Mouse (Mus musculus) adrenal gland, adult 18-20 months (tissue): ENCODE measurements around the gene Apold1. TPM values are rescaled to one million over a fixed set of nuclear protein-coding genes. Genes with fewer than 3 reads are reported as not detected.
A peak's percentile ranks its signal among the peaks of the same experiment; 100 is the strongest.

Experiments
- DNase-seq, 2 experiments: peaks; one replicate each; pipeline ENCODE4 v3.0.0; 2021 to 2022; ENCODE audit warnings: low spot score in 2 of 2
- long read RNA-seq, 2 experiments: library from polyadenylated mRNA; stranded (forward); transcript quantifications; one replicate each; pipeline ENCODE4 v2.0.0; 2021
- total RNA-seq, 2 experiments: library from RNA; stranded (reverse); gene quantifications; 1 replicate in 1 of 2; 2 replicates in 1 of 2; pipeline ENCODE4 v1.2.3; 2021

Gene Apold1
- total RNA-seq = 10 to 100 TPM in 1 of 2 experiments, 1 to 10 TPM in 1; 3.8 to 12.2 TPM
- long read RNA-seq, experiment 1, transcript Apold1-201 (2 exons, 3,567 nt) = major isoform, 5 of 7 reads
- long read RNA-seq, experiment 1, partial matches to known transcripts = 2 of 7 reads
- long read RNA-seq, experiment 1, other reads (novel, unspliced or antisense) = 0 of 7 reads
- long read RNA-seq, experiment 2, partial matches to known transcripts = 0 of 2 reads
- long read RNA-seq, experiment 2, other reads (novel, unspliced or antisense) = 2 of 2 reads

- DNase-seq = no peak
Observed at GRCm38 (mm10) chr6:134981231-134982062, at the start of gene Apold1. Gene Apold1 (plus strand): TSS chr6:134981718.

- DNase-seq = no peak
Observed at GRCm38 (mm10) chr6:134932486-134933206, 48.9 kb upstream of the Apold1 start.

- DNase-seq = no peak
Observed at GRCm38 (mm10) chr6:134933207-134933558, 48.3 kb upstream of the Apold1 start.

- no peak for DNase-seq
Observed at GRCm38 (mm10) chr6:134934305-134934704, 47.2 kb upstream of the Apold1 start.

GRCm38 (mm10) chr6:134939781-134940180, 41.7 kb upstream of the Apold1 start:
- DNase-seq = no peak

- DNase-seq = no peak
Observed at GRCm38 (mm10) chr6:134943759-134944407, 37.6 kb upstream of the Apold1 start.

GRCm38 (mm10) chr6:134946054-134946453, 35.5 kb upstream of the Apold1 start:
- no peak for DNase-seq

GRCm38 (mm10) chr6:134946858-134947257, 34.7 kb upstream of the Apold1 start:
- DNase-seq = no peak

GRCm38 (mm10) chr6:134947311-134948087, 34.0 kb upstream of the Apold1 start:
- DNase-seq = peak; percentile 62 to 70

GRCm38 (mm10) chr6:134948522-134949061, 32.9 kb upstream of the Apold1 start:
- DNase-seq = no peak

GRCm38 (mm10) chr6:134949241-134949640, 32.3 kb upstream of the Apold1 start:
- DNase-seq = no peak

GRCm38 (mm10) chr6:134951364-134951763, 30.2 kb upstream of the Apold1 start:
- DNase-seq = no peak

- DNase-seq = peak in 1 of 2 experiments; percentile 37
Observed at GRCm38 (mm10) chr6:134953976-134954375, 27.5 kb upstream of the Apold1 start.

GRCm38 (mm10) chr6:134956388-134956787, 25.1 kb upstream of the Apold1 start:
- no peak for DNase-seq

GRCm38 (mm10) chr6:134961286-134961685, 20.2 kb upstream of the Apold1 start:
- DNase-seq = no peak

GRCm38 (mm10) chr6:134961858-134962517, 19.5 kb upstream of the Apold1 start:
- no peak for DNase-seq

GRCm38 (mm10) chr6:134962518-134962893, 19.0 kb upstream of the Apold1 start:
- DNase-seq = no peak

- DNase-seq = no peak
Observed at GRCm38 (mm10) chr6:134963910-134964309, 17.6 kb upstream of the Apold1 start.

GRCm38 (mm10) chr6:134966681-134967080, 14.8 kb upstream of the Apold1 start:
- DNase-seq = no peak

GRCm38 (mm10) chr6:134968326-134968725, 13.2 kb upstream of the Apold1 start:
- DNase-seq = no peak
